Mouse (Mus musculus) WW6 (cell line): ENCODE measurements around the gene Aff2.

Experiments
- DNase-seq: peaks from one replicate; pipeline ENCODE4 v3.0.0-alpha.2; 2013; ENCODE audit warnings: low read depth, low spot score

Aff2 gene

GRCm38 (mm10) chrX:69360238-69361054 is at the start of gene Aff2:
TSS of gene Aff2 (plus strand) at chrX:69360294.
- no peak for DNase-seq

- DNase-seq, result no peak
Observed at GRCm38 (mm10) chrX:69337296-69337695, 22.8 kb upstream of the Aff2 start.

GRCm38 (mm10) chrX:69355621-69356020 is 4.5 kb upstream of the Aff2 start:
- DNase-seq, result no peak

- DNase-seq, result no peak
Observed at GRCm38 (mm10) chrX:69359360-69359759, 734 bp upstream of the Aff2 start.

- DNase-seq, result no peak
Observed at GRCm38 (mm10) chrX:69359885-69360237, 233 bp upstream of the Aff2 start.

- no peak for DNase-seq
Observed at GRCm38 (mm10) chrX:69361055-69361558, 1.0 kb downstream of the Aff2 start.

- DNase-seq, result no peak
Observed at GRCm38 (mm10) chrX:69364198-69364597, 4.1 kb downstream of the Aff2 start.

GRCm38 (mm10) chrX:69373341-69373740 is 13.2 kb downstream of the Aff2 start:
- DNase-seq, result no peak

- DNase-seq, result no peak
Observed at GRCm38 (mm10) chrX:69389738-69390137, 29.6 kb downstream of the Aff2 start.

GRCm38 (mm10) chrX:69415043-69415442 is 54.9 kb downstream of the Aff2 start:
- no peak for DNase-seq

- DNase-seq, result no peak
Observed at GRCm38 (mm10) chrX:69438422-69438821, 78.3 kb downstream of the Aff2 start.

GRCm38 (mm10) chrX:69441937-69442336 is 81.8 kb downstream of the Aff2 start:
- DNase-seq, result no peak

- no peak for DNase-seq
Observed at GRCm38 (mm10) chrX:69460896-69461295, 100.8 kb downstream of the Aff2 start.

- DNase-seq, result no peak
Observed at GRCm38 (mm10) chrX:69502061-69502460, 142.0 kb downstream of the Aff2 start.

- no peak for DNase-seq
Observed at GRCm38 (mm10) chrX:69518040-69518575, 158.0 kb downstream of the Aff2 start.

- no peak for DNase-seq
Observed at GRCm38 (mm10) chrX:69540811-69541210, 180.7 kb downstream of the Aff2 start.

- no peak for DNase-seq
Observed at GRCm38 (mm10) chrX:69579903-69580459, 219.9 kb downstream of the Aff2 start.

GRCm38 (mm10) chrX:69608793-69609192 is 248.7 kb downstream of the Aff2 start:
- no peak for DNase-seq

- no peak for DNase-seq
Observed at GRCm38 (mm10) chrX:69663038-69663437, 302.9 kb downstream of the Aff2 start.

- no peak for DNase-seq
Observed at GRCm38 (mm10) chrX:69666145-69666677, 306.1 kb downstream of the Aff2 start.

GRCm38 (mm10) chrX:69675691-69676090 is 315.6 kb downstream of the Aff2 start:
- no peak for DNase-seq

- no peak for DNase-seq
Observed at GRCm38 (mm10) chrX:69698840-69699239, 338.7 kb downstream of the Aff2 start.

- DNase-seq, result no peak
Observed at GRCm38 (mm10) chrX:69738972-69739371, 378.9 kb downstream of the Aff2 start.
